Mouse (Mus musculus) kidney, embryonic 14.5 days (tissue): ENCODE measurements around the gene Cish. TPM values are rescaled to one million over a fixed set of nuclear protein-coding genes. Genes with fewer than 3 reads are reported as not detected.

ENCODE experiments used
- ATAC-seq: fragments of 200-750 bp; cut with Nextera tagmentation; 2 replicates; pipeline ENCODE4 v1.8.0; 2017; ENCODE audit warnings: moderate number of reproducible peaks, mild to moderate bottlenecking, moderate TSS enrichment, moderate library complexity; ENCODE audit not compliant: low FRiP score, low TSS enrichment
- H3K27ac ChIP-seq: fragments of 300-500 bp; sonication (generic); 2 replicates; pipeline ENCODE4 v1.5.1; 2014; ENCODE audit warnings: low read depth, mild to moderate bottlenecking, low read length, moderate library complexity, mixed read lengths
- H3K27me3 ChIP-seq: fragments of 300-500 bp; sonication (generic); 2 replicates; pipeline ENCODE4 v1.6.1; 2014; ENCODE audit warnings: mild to moderate bottlenecking, low read length; ENCODE audit not compliant: control insufficient read depth, insufficient read depth
- H3K36me3 ChIP-seq: fragments of 300-500 bp; sonication (generic); 2 replicates; pipeline ENCODE4 v1.6.1; 2014; ENCODE audit warnings: low read length, mixed read lengths; ENCODE audit not compliant: control insufficient read depth, insufficient read depth
- H3K4me1 ChIP-seq: fragments of 300-500 bp; sonication (generic); 2 replicates; pipeline ENCODE4 v1.6.1; 2014; ENCODE audit warnings: low read length, mixed read lengths; ENCODE audit not compliant: control insufficient read depth, insufficient read depth
- H3K4me2 ChIP-seq: fragments of 300-500 bp; sonication (generic); replicated peaks from 2 replicates; pipeline ENCODE4 v1.6.1; 2014; ENCODE audit warnings: low read depth, mild to moderate bottlenecking, low read length
- H3K4me3 ChIP-seq: fragments of 300-500 bp; sonication (generic); 2 replicates; pipeline ENCODE4 v1.5.1; 2014; ENCODE audit warnings: mild to moderate bottlenecking, low read length
- H3K9ac ChIP-seq: fragments of 300-500 bp; sonication (generic); 2 replicates; pipeline ENCODE4 v1.6.1; 2014; ENCODE audit warnings: low read depth, mild to moderate bottlenecking, low read length, moderate library complexity
- H3K9me3 ChIP-seq: fragments of 300-500 bp; sonication (generic); 2 replicates; pipeline ENCODE4 v1.6.1; 2016; ENCODE audit warnings: low read length; ENCODE audit not compliant: control insufficient read depth
- WGBS: fragments of 180-500 bp; shearing (Covaris S2); extraction: QIAGEN DNeasy Blood & Tissue Kit; methylation state at CpG from one replicate; pipeline ENCODE4 v1.1.7; 2014; 5-methylcytosine and 5-hydroxymethylcytosine counted together
- polyA plus RNA-seq: library from polyadenylated mRNA; unstranded; fragments of >200 nt; fragmentation: Nextera tagmentation; extraction: Ambion mirVana; gene quantifications from 2 replicates; pipeline ENCODE4 v1.2.1, GENCODE M21; 2014

The Cish gene
- polyA plus RNA-seq, 1 experiment from 2014 or later: 7.1 TPM

DNA sequence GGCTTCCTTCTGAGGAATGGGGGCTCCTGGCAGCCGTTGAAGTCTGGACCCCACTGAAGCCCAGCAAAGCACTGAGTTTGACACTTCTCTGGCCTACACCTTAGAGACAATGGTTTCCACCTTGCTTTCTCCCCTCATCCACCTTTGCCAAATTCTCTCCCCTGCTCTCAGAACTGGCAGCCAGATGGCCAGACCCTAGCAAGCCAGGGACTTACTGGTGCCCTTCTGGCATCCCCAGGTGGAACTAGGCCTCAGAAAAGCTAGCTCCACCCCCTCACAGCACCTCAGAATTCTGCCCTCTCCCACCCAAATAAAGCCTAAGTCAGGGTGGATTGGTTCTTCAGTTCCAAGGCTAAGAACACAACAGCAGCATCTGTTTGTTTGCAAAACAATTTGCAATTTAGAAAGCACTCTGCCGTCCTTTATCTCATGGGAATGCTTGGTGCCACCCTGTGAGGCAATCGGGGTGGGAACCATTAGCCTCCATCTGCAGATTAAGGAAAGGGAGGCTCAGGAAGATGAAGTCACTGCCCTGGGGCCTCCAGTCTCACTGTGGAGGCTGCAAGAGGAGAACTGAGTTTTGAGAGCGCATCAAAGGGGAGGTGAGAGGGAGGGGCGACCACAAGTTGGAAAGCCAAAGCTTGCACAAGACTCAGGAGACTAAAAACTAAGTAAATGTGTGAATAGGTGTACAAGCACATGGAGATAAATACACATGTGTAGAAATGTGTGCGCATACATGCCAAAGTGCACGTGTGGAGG, 24.5 kb upstream of the Cish start:
- H3K4me3 ChIP-seq: no peak overlapping the region
- WGBS: 80% methylated on average over 7 of the region's 7 CpGs
- no peaks in the 10 kb centered on the region for H3K4me1 ChIP-seq
- H3K36me3 ChIP-seq: no peaks in the 10 kb centered on the region
- no peak overlapping the region for H3K27ac ChIP-seq
- H3K9me3 ChIP-seq: no peaks in the 10 kb centered on the region
- no peak overlapping the region for H3K9ac ChIP-seq
- no peak overlapping the region for H3K4me2 ChIP-seq
- H3K27me3 ChIP-seq: no peaks in the 10 kb centered on the region
- ATAC-seq: no peak

DNA sequence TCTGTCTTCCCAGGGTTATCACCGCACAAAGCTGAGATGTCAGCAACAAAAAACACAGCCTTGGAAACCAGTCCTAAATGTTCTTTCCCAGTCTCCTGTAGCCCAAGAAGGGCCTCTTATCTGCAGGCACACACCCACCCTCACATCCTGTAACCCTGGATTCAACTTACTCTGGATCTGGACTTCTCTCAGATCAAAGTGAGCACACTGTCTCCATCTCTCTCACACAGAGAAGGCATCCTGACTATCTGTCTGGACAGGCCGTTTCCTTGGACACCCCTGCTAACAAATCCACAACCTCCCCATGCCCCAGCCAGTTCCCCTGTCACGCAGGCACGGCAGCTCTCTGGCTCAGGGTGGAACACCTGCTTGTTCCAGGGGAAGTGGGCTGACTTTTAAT, 23.5 kb upstream of the Cish start:
- Histone ChIP-seq H3K4me2 (no peak overlapping the region), H3K4me1 (no peaks in the 10 kb centered on the region), H3K9ac (no peak overlapping the region), H3K36me3 (no peaks in the 10 kb centered on the region), H3K27ac (no peak overlapping the region), H3K4me3 (no peak overlapping the region), H3K9me3 (no peaks in the 10 kb centered on the region), H3K27me3 (no peaks in the 10 kb centered on the region)
- 68% methylated on average over 4 of the region's 4 CpGs for WGBS
- no peak for ATAC-seq

DNA sequence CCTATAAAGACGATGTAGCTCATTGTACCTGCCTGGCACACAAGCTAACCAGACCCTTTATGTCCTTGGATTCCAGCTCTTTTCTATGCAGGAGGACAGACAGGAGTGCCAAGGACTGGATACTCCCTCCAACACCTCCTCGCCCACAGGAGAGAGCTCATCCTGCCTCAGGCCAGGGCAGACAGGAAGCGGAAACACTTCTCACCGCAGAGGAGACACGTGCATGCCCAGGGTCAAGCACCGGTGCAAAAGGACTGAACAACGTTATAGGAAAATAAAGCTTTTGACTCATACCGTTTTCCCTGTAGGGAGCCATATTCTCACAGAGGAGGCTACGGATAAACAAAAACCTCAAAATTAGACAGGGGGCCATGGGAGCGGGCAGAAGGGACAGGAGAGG, 22.6 kb upstream of the Cish start:
- WGBS: 72% methylated on average over 10 of the region's 10 CpGs

DNA sequence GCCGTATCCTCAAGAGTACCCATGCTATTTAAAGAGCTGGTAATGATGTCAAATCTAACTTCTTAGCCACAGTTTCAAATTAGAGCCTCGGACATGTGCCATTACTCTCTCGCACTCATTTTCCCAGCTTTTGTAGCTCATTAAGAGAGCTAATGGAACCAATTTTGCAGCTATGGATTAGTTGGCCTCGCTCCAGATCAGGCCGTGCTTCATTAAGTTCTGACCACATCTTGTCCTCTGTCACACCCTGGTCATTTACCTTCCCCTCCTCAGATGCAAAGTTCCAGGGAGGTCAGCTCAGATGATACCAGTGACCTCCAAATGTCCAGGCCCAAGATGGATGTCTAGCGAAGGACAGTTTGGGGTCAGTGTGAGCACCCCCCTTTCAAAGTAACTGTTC, 21.1 kb upstream of the Cish start:
- no peak overlapping the region for H3K9ac ChIP-seq
- ATAC-seq: no peak
- H3K9me3 ChIP-seq: no peaks in the 10 kb centered on the region
- H3K36me3 ChIP-seq: no peaks in the 10 kb centered on the region
- H3K4me1 ChIP-seq: peaks cover 8% of the 10 kb centered on the region; the same call in 1 of the 2 replicates
- no peak overlapping the region for H3K27ac ChIP-seq
- no peak overlapping the region for H3K4me3 ChIP-seq
- H3K27me3 ChIP-seq: no peaks in the 10 kb centered on the region
- no peak overlapping the region for H3K4me2 ChIP-seq
- WGBS: 56% methylated on average over 6 of the region's 6 CpGs

More for the DNA sequence above, 22.6 kb upstream of the Cish start:
- ATAC-seq: no peak
- Histone ChIP-seq H3K36me3 (no peaks in the 10 kb centered on the region), H3K9ac (no peak overlapping the region), H3K9me3 (no peaks in the 10 kb centered on the region), H3K4me3 (no peak overlapping the region), H3K27ac (no peak overlapping the region), H3K4me2 (no peak overlapping the region), H3K4me1 (no peaks in the 10 kb centered on the region), H3K27me3 (no peaks in the 10 kb centered on the region)

DNA sequence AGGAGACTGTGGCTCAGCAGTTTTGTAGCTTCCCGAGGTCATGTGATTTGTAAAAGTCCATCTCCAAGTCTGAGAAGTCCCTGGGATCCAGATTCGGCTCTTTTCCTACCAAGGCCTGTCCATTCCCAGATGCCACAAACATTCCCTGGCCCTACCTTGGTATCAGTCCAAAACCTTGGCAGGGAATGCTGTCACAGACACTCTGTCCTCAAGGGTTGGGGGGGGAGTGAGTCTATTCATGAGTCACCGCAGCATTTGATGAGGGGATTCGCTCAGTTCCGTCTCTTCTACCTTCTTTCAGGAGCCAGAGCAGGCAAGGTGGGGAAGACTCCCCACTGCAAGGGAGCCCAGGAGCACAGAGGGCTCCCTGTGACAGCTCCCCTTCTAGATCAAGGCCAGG, 20.1 kb upstream of the Cish start:
- no peak for ATAC-seq
- WGBS: 90% methylated on average over 5 of the region's 5 CpGs
- peaks cover 16% of the 10 kb centered on the region; the same call in 1 of the 2 replicates for H3K4me1 ChIP-seq
- no peak overlapping the region for H3K4me2 ChIP-seq
- H3K9ac ChIP-seq: no peak overlapping the region
- no peaks in the 10 kb centered on the region for H3K9me3 ChIP-seq
- no peak overlapping the region for H3K27ac ChIP-seq
- H3K36me3 ChIP-seq: no peaks in the 10 kb centered on the region
- H3K27me3 ChIP-seq: no peaks in the 10 kb centered on the region
- no peak overlapping the region for H3K4me3 ChIP-seq

DNA sequence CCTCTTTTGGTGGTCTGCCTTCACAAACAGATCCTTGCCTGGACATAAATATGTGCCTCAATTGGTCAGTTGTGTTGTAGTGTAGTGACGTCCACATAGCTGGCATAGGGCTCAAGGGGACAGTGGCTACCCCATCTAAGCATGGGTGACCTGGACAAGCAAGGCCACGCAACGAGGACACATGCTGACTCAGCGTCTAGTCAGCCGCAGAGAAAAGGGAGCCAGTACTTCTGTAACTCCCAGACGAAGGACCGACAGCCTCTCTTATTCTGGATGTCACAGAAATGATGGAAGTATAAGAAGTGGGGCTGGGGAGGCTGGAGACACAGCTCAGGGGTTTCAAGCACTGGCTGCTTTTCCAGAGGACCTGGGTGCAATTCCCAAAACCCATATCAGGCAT, 18.2 kb upstream of the Cish start:
- Histone ChIP-seq H3K4me3 (no peak overlapping the region), H3K9me3 (no peaks in the 10 kb centered on the region), H3K4me2 (no peak overlapping the region), H3K9ac (no peak overlapping the region), H3K27ac (no peak overlapping the region), H3K36me3 (no peaks in the 10 kb centered on the region), H3K27me3 (no peaks in the 10 kb centered on the region), H3K4me1 (peaks cover 16% of the 10 kb centered on the region; the same call in 1 of the 2 replicates)
- no peak for ATAC-seq
- WGBS: 82% methylated on average over 7 of the region's 7 CpGs

DNA sequence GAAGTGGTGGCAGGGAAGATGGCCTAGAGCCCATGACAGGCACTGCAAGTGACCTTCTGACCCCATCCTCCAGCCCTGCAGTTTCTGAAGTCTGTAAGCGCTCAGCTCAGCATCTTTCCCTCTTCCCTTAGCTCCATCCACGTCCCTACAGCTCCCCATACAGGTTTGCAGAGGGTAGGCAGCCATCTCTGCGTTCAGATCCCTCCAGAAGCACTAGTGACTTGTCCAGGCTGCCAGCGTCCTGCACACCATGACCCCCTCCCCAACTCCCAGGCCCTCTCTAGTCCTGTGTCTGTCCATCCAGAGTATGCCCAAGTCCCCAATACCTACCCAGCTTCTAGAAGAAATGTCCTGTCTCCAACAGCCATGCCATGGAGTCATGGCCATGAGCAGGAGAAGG, 17.7 kb upstream of the Cish start:
- no peak for ATAC-seq
- H3K27ac ChIP-seq: no peak overlapping the region
- no peak overlapping the region for H3K4me3 ChIP-seq
- peaks cover 16% of the 10 kb centered on the region; the same call in 1 of the 2 replicates for H3K4me1 ChIP-seq
- H3K4me2 ChIP-seq: no peak overlapping the region
- no peaks in the 10 kb centered on the region for H3K9me3 ChIP-seq
- 57% methylated on average over 4 of the region's 4 CpGs for WGBS
- H3K27me3 ChIP-seq: no peaks in the 10 kb centered on the region
- no peak overlapping the region for H3K9ac ChIP-seq
- H3K36me3 ChIP-seq: no peaks in the 10 kb centered on the region

DNA sequence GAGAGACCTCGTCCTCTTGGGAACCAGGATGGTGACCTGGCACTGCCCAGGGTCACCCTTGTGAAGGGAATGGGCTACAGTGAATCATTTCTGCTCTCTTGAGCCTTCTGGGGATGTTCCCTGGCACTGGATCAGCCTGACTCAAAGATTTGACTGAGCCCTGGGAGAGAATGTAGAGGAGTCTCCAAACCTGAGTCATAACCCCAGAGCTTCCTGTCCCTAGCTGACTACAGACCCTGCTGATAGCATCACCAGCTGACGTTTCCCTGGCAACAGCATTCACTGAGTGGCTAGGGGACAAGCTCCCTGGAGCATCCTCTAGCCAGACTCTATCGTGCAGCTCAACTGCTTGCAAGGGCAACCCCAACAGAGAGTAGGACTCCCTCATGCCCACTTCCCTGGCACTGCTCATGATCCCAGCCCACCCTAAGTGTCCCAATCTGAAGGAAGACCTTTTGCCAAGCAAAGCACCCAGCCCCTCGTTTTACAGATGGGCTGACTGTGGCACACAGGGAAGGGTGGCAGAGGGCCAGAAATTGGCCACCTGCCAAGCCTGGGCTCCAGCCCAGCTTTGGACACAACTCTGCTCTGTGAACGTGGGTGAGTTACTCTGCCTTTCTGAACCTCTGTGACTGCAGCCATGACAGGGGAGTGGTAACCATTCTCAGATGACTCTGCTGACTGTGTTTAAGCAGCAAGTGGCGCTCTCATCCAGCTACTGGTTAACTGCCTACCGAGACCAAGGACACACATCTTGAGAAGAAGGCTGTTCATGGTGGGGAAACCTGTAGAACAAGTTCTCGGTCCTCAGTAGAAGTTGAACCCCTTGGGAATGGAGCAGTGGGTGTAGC, 17.1 kb upstream of the Cish start:
- Histone ChIP-seq H3K36me3 (no peaks in the 10 kb centered on the region), H3K9me3 (no peaks in the 10 kb centered on the region), H3K27ac (no peak overlapping the region), H3K9ac (no peak overlapping the region), H3K4me2 (no peak overlapping the region), H3K4me3 (no peak overlapping the region), H3K27me3 (no peaks in the 10 kb centered on the region), H3K4me1 (peaks cover 16% of the 10 kb centered on the region; the same call in 1 of the 2 replicates)
- ATAC-seq: peak; percentile 24
- WGBS: 56% methylated on average over 8 of the region's 8 CpGs
